Mouse (Mus musculus) spleen, adult 2 months (tissue): Measurements from ENCODE around the gene Rad51d.

Source experiments
- CTCF ChIP-seq: fragments of 200-500 bp; IDR thresholded peaks from 2 replicates; pipeline ENCODE4 v1.5.1; 2011; ENCODE audit warnings: mild to moderate bottlenecking, inconsistent platforms; ENCODE audit not compliant: insufficient read depth, insufficient read length, insufficient replicate concordance; ENCODE audit errors: extremely low read depth
- POLR2A ChIP-seq: fragments of 200-500 bp; IDR thresholded peaks from 2 replicates; pipeline ENCODE4 v1.6.1; 2011; ENCODE audit warnings: low read depth, low read length, inconsistent platforms

GRCm38 (mm10) chr11:82877726-82878344, 12.6 kb downstream of the Rad51d start:
- TF ChIP-seq CTCF = no peak
- TF ChIP-seq POLR2A = no peak
